Mouse (Mus musculus): ENCODE measurements at regions not wholly inside any gene's neighbourhood (a gene's known extent, or its start where the extent isn't known, plus 50 kb on each side); places are given as distances from the start of the nearest gene placed in this dataset.

DNA sequence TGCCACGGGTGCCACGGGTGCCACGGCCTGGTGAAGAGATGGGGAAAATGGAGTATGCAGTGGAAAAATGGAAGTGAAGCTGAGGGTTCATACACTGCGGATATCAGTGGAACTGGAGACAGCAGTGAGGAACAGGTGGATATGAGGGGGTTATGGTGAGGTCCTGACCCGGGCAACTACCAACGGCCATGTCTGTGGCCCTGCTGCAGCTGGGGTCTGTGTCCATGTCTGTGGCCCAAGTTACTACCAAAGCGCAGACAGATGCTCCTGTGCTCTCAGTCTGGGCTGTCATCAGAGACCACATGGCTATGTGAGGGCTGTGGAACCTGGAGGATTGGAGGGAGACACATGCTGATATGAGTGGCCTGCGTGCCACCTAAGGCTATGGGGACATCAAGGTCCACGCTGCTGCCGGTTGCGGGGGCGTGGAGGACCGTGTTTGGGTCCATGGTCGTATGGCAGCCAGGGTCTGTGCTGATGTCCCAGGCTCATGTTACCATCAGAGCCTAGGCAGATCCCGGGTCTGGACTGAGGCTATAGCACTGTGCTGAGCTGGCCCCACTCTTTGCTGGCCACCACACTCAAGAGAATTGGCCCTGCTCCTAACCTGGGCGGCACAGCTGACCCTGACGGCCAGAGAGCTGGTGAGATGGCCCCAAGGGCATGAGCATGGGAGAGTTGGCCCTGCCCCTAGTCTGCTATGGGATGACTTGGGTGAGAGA is 128.6 kb downstream of the Map3k7 start:
- Histone ChIP-seq H3K36me3 (ENCODE audit: control insufficient read depth, insufficient read depth, low read length, poor library complexity, severe bottlenecking) (no peaks in the 10 kb centered on the region), H3K27ac (ENCODE audit: insufficient read depth, low read length) (no peak overlapping the region), H3K9ac (ENCODE audit: low read depth, poor library complexity, severe bottlenecking) (no peak overlapping the region)

DNA sequence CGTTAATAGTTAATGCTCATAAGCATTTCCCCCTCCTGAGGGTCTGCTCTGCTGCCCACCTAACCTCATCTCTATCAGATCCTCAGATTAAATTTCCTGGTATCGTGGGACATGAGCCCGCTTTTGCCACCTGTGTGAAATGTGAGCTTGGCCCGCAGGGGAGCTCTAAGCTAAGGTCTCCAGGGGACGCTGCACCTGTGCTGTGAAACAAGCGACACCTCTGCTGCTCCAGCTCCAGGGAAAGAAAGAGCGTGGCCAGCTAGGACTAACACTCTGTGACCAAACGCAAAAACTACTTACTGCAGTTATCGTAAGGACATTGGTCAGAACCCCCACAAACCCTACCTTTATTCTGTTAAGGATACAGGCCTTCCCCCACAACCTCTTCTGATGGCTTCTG is 134.3 kb downstream of the Map3k7 start:
- no peak overlapping the region for H3K9ac ChIP-seq (ENCODE audit: low read depth, poor library complexity, severe bottlenecking)
- no peaks in the 10 kb centered on the region for H3K27me3 ChIP-seq (ENCODE audit: control insufficient read depth, insufficient read depth, low read length, poor library complexity, severe bottlenecking)
- TF ChIP-seq CTCF (IDR thresholded peaks at IDR 0.05; ENCODE audit: low read depth, low read length), result no peak
- TF ChIP-seq EP300 (IDR thresholded peaks at IDR 0.05; ENCODE audit: insufficient read depth, low read depth, low read length), result no peak
- TF ChIP-seq POLR2A (IDR thresholded peaks at IDR 0.05; ENCODE audit: insufficient read depth, low read length), result no peak

More for the DNA sequence above, 128.6 kb downstream of the Map3k7 start:
- Histone ChIP-seq H3K9me3 (replicated peaks; ENCODE audit: control insufficient read depth, insufficient read depth, low read length, poor library complexity, severe bottlenecking) (peaks cover 2% of the 10 kb centered on the region; the same call in 1 of the 2 replicates), H3K4me1 (ENCODE audit: control insufficient read depth, insufficient read depth, low read length) (no peaks in the 10 kb centered on the region), H3K4me3 (ENCODE audit: low read depth, low read length) (no peak overlapping the region), H3K27me3 (ENCODE audit: control insufficient read depth, insufficient read depth, low read length, poor library complexity, severe bottlenecking) (no peaks in the 10 kb centered on the region)
- TF ChIP-seq POLR2A (IDR thresholded peaks at IDR 0.05; ENCODE audit: insufficient read depth, low read length) (no peak), EP300 (IDR thresholded peaks at IDR 0.05; ENCODE audit: insufficient read depth, low read depth, low read length) (no peak), CTCF (IDR thresholded peaks at IDR 0.05; ENCODE audit: low read depth, low read length) (no peak)

DNA sequence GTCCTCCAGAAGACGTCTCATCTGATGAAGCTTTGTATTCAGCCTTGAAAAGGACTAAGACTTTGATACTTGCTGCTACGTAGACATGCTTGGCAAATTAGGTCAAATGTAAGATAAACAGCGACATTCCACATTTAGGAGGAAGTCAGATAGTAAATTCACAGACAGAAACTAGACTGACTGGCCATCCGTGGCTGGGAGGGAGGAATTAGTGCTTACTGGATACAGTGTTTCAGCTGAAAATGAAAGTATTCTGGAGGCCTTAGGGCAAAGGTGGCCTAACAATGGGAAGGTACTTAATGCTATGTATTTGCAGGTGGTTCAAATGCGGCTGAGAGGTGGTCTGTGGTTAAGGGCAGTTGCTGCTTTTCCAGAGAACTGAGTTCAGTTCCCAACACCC is 137.1 kb downstream of the Map3k7 start:
- no peak for TF ChIP-seq POLR2A (IDR thresholded peaks at IDR 0.05; ENCODE audit: insufficient read depth, low read length)
- TF ChIP-seq EP300 (IDR thresholded peaks at IDR 0.05; ENCODE audit: insufficient read depth, low read depth, low read length), result no peak
- TF ChIP-seq CTCF (IDR thresholded peaks at IDR 0.05; ENCODE audit: low read depth, low read length), result no peak
- no peaks in the 10 kb centered on the region for H3K4me1 ChIP-seq (ENCODE audit: control insufficient read depth, insufficient read depth, low read length)
- no peak overlapping the region for H3K4me3 ChIP-seq (ENCODE audit: low read depth, low read length)
- no peaks in the 10 kb centered on the region for H3K9me3 ChIP-seq (replicated peaks; ENCODE audit: control insufficient read depth, insufficient read depth, low read length, poor library complexity, severe bottlenecking)
- no peaks in the 10 kb centered on the region for H3K36me3 ChIP-seq (ENCODE audit: control insufficient read depth, insufficient read depth, low read length, poor library complexity, severe bottlenecking)
- no peak overlapping the region for H3K9ac ChIP-seq (ENCODE audit: low read depth, poor library complexity, severe bottlenecking)
- H3K27ac ChIP-seq (ENCODE audit: insufficient read depth, low read length), result no peak overlapping the region
- H3K27me3 ChIP-seq (ENCODE audit: control insufficient read depth, insufficient read depth, low read length, poor library complexity, severe bottlenecking), result no peaks in the 10 kb centered on the region

More for the DNA sequence above, 134.3 kb downstream of the Map3k7 start:
- no peak overlapping the region for H3K4me3 ChIP-seq (ENCODE audit: low read depth, low read length)
- H3K4me1 ChIP-seq (ENCODE audit: control insufficient read depth, insufficient read depth, low read length), result no peaks in the 10 kb centered on the region
- no peaks in the 10 kb centered on the region for H3K9me3 ChIP-seq (replicated peaks; ENCODE audit: control insufficient read depth, insufficient read depth, low read length, poor library complexity, severe bottlenecking)
- no peak overlapping the region for H3K27ac ChIP-seq (ENCODE audit: insufficient read depth, low read length)
- H3K36me3 ChIP-seq (ENCODE audit: control insufficient read depth, insufficient read depth, low read length, poor library complexity, severe bottlenecking), result no peaks in the 10 kb centered on the region

DNA sequence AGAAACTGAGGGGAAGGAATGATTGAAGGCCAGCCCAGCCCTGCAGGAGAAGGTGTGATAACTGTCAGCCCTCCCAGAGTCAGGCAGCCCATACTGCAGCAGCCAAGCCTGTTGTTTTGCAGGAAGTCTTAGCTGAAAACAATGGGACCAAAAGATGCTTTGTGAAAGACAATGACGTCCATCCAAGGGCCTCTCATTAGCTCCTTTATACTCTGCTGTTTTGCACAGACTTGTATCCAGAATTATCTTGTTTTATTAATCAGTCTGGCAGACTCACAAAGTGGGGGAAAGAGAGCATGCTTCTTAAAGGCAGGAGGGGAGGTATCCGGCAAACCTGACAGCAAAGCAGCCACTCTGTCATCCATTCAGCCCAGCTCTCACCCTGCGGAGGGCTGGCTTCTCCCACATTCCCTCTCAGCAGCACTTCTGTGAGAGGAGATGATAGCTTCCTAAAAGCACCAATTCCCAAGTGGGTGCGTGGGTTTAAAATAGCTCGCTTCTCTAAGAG is 131.9 kb upstream of the Bach2 start:
- H3K9ac ChIP-seq (ENCODE audit: low read depth, poor library complexity, severe bottlenecking), result no peak overlapping the region
- H3K27ac ChIP-seq (ENCODE audit: insufficient read depth, low read length), result no peak overlapping the region
- TF ChIP-seq POLR2A (IDR thresholded peaks at IDR 0.05; ENCODE audit: insufficient read depth, low read length) (no peak), CTCF (IDR thresholded peaks at IDR 0.05; ENCODE audit: low read depth, low read length) (no peak), EP300 (IDR thresholded peaks at IDR 0.05; ENCODE audit: insufficient read depth, low read depth, low read length) (no peak)
- no peak overlapping the region for H3K4me3 ChIP-seq (ENCODE audit: low read depth, low read length)
- H3K36me3 ChIP-seq (ENCODE audit: control insufficient read depth, insufficient read depth, low read length, poor library complexity, severe bottlenecking), result no peaks in the 10 kb centered on the region
- no peaks in the 10 kb centered on the region for H3K4me1 ChIP-seq (ENCODE audit: control insufficient read depth, insufficient read depth, low read length)
- H3K27me3 ChIP-seq (ENCODE audit: control insufficient read depth, insufficient read depth, low read length, poor library complexity, severe bottlenecking), result no peaks in the 10 kb centered on the region
- no peaks in the 10 kb centered on the region for H3K9me3 ChIP-seq (replicated peaks; ENCODE audit: control insufficient read depth, insufficient read depth, low read length, poor library complexity, severe bottlenecking)

DNA sequence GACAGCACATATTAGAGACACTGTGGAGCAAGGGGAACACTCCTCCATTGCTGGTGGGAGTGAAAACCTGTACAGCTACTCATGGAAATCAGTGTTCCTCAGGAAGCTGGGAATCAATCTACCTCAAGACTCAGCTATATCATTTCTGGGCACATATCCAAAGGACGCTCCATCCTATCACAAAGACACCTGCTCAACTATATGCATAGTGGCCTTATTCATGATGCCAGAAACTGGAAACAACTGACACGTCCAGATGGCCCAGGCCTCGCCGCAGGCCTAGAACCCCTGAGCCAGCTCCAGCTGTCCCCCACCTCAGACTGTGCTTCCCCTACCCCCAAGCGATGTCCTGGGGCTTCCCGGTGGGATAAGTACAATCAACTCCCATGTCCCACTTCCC is 116.3 kb upstream of the Bach2 start:
- no peaks in the 10 kb centered on the region for H3K36me3 ChIP-seq (ENCODE audit: control insufficient read depth, insufficient read depth, low read length, poor library complexity, severe bottlenecking)
- H3K27ac ChIP-seq (ENCODE audit: insufficient read depth, low read length), result no peak overlapping the region
- no peaks in the 10 kb centered on the region for H3K27me3 ChIP-seq (ENCODE audit: control insufficient read depth, insufficient read depth, low read length, poor library complexity, severe bottlenecking)
- H3K4me1 ChIP-seq (ENCODE audit: control insufficient read depth, insufficient read depth, low read length), result peaks cover 5% of the 10 kb centered on the region
- no peaks in the 10 kb centered on the region for H3K9me3 ChIP-seq (replicated peaks; ENCODE audit: control insufficient read depth, insufficient read depth, low read length, poor library complexity, severe bottlenecking)
- H3K4me3 ChIP-seq (ENCODE audit: low read depth, low read length), result no peak overlapping the region
- no peak overlapping the region for H3K9ac ChIP-seq (ENCODE audit: low read depth, poor library complexity, severe bottlenecking)
- TF ChIP-seq CTCF (IDR thresholded peaks at IDR 0.05; ENCODE audit: low read depth, low read length) (no peak), EP300 (IDR thresholded peaks at IDR 0.05; ENCODE audit: insufficient read depth, low read depth, low read length) (no peak), POLR2A (IDR thresholded peaks at IDR 0.05; ENCODE audit: insufficient read depth, low read length) (no peak)

DNA sequence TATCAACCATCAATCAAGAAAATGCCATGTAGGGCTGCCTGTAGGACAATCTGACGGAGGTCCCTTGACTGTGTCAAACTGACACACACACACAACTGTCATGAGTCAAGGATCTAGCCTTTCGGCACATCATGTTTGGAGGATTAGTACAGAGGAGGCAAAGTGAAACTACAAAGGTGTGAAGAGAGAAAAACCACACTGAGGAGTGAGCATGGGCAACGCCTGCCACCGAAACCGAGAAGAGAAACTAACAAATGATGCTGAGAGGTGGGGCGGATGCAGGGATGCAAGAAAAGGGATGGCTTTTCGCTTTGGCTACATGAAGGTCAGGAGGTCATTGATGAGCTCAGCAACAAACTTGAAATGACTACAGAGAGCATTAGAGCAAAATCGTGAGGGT is 111.8 kb upstream of the Bach2 start:
- H3K9me3 ChIP-seq (replicated peaks; ENCODE audit: control insufficient read depth, insufficient read depth, low read length, poor library complexity, severe bottlenecking), result no peaks in the 10 kb centered on the region
- TF ChIP-seq EP300 (IDR thresholded peaks at IDR 0.05; ENCODE audit: insufficient read depth, low read depth, low read length), result no peak
- TF ChIP-seq POLR2A (IDR thresholded peaks at IDR 0.05; ENCODE audit: insufficient read depth, low read length), result no peak
- no peak for TF ChIP-seq CTCF (IDR thresholded peaks at IDR 0.05; ENCODE audit: low read depth, low read length)
- no peaks in the 10 kb centered on the region for H3K4me1 ChIP-seq (ENCODE audit: control insufficient read depth, insufficient read depth, low read length)
- H3K27me3 ChIP-seq (ENCODE audit: control insufficient read depth, insufficient read depth, low read length, poor library complexity, severe bottlenecking), result no peaks in the 10 kb centered on the region
- H3K9ac ChIP-seq (ENCODE audit: low read depth, poor library complexity, severe bottlenecking), result no peak overlapping the region
- H3K36me3 ChIP-seq (ENCODE audit: control insufficient read depth, insufficient read depth, low read length, poor library complexity, severe bottlenecking), result no peaks in the 10 kb centered on the region
- no peak overlapping the region for H3K27ac ChIP-seq (ENCODE audit: insufficient read depth, low read length)
- H3K4me3 ChIP-seq (ENCODE audit: low read depth, low read length), result no peak overlapping the region

All from ES-Bruce4 (cell line).